In genomic region chr11:56603742-56604141, GRCm38 (mm10) we compare ENCODE assay signal across 23 mouse cellular contexts.
"Had no signal": no experiment of that assay in that cellular context is flagged by ENCODE, and none has a peak within 500 bp of the region (broad histone marks: within the 10 kb centered on the region; RNA-seq: fewer than 3 reads in every experiment).

No protein-coding gene starts in this region.

- H3K4me2 ChIP-seq: limb, embryonic 13.5 days; liver, embryonic 11.5 days; lung, embryonic 14.5 days; midbrain, embryonic 12.5 days; midbrain, embryonic 15.5 days; neural tube, embryonic 12.5 days; neural tube, embryonic 15.5 days had no signal

- H3K27ac ChIP-seq: kidney, postnatal 0 days; layer of hippocampus, adult 2 months; limb, embryonic 10.5 days; limb, embryonic 13.5 days; liver, embryonic 14.5 days; macrophage; midbrain, embryonic 12.5 days; midbrain, embryonic 15.5 days; neural tube, embryonic 12.5 days; neural tube, embryonic 15.5 days; stomach, postnatal 0 days had no signal

- ATAC-seq: intestine, postnatal 0 days; liver, postnatal 0 days; lung, postnatal 0 days; midbrain, embryonic 15.5 days had no signal

- H3K36me3 ChIP-seq: limb, embryonic 10.5 days; limb, embryonic 13.5 days; midbrain, embryonic 12.5 days; midbrain, embryonic 15.5 days; neural tube, embryonic 12.5 days; neural tube, embryonic 15.5 days had no signal

- H3K4me3 ChIP-seq: layer of hippocampus, adult 2 months; limb, embryonic 10.5 days; limb, embryonic 13.5 days; midbrain, embryonic 12.5 days; midbrain, embryonic 15.5 days; neural tube, embryonic 12.5 days; neural tube, embryonic 15.5 days had no signal

- H3K9me3 ChIP-seq: limb, embryonic 10.5 days; limb, embryonic 13.5 days; midbrain, embryonic 12.5 days; midbrain, embryonic 15.5 days; neural tube, embryonic 12.5 days; neural tube, embryonic 15.5 days had no signal

- H3K27me3 ChIP-seq: limb, embryonic 13.5 days; midbrain, embryonic 12.5 days; midbrain, embryonic 15.5 days; neural tube, embryonic 12.5 days; neural tube, embryonic 15.5 days had no signal

- H3K9ac ChIP-seq: limb, embryonic 13.5 days; liver, embryonic 14.5 days; liver, postnatal 0 days; lung, embryonic 14.5 days; midbrain, embryonic 12.5 days; midbrain, embryonic 15.5 days; neural tube, embryonic 12.5 days; neural tube, embryonic 15.5 days had no signal

- DNase-seq: layer of hippocampus, adult 9-11 months; liver, postnatal 0 days; lung, embryonic 14.5 days; right cerebral cortex, adult 18-20 months; right cerebral cortex, postnatal 14 days; right cerebral cortex, postnatal 4 days; thymus, adult 2 months; thymus, postnatal 14 days; thymus, postnatal 4 days had no signal

- H3K4me1 ChIP-seq: limb, embryonic 10.5 days; limb, embryonic 13.5 days; midbrain, embryonic 12.5 days; midbrain, embryonic 15.5 days; neural tube, embryonic 12.5 days; neural tube, embryonic 15.5 days had no signal
